Mouse (Mus musculus) brain, embryonic 14.5 days (tissue): ENCODE measurements around the gene Gm44965. TPM values are rescaled to one million over a fixed set of nuclear protein-coding genes. Genes with fewer than 3 reads are reported as not detected.

ENCODE experiments used
- DNase-seq: peaks from one replicate; pipeline ENCODE4 v3.0.0-alpha.2; 2011; ENCODE audit warnings: low read depth
- CTCF ChIP-seq: fragments of 200-500 bp; IDR thresholded peaks from 2 replicates; pipeline ENCODE4 v1.5.1; 2012; ENCODE audit warnings: inconsistent platforms, mild to moderate bottlenecking, moderate library complexity, borderline replicate concordance; ENCODE audit not compliant: insufficient read depth, insufficient read length; ENCODE audit errors: extremely low read depth
- POLR2A ChIP-seq: fragments of 200-500 bp; IDR thresholded peaks from 2 replicates; pipeline ENCODE4 v1.6.1; 2012; ENCODE audit warnings: mild to moderate bottlenecking, inconsistent platforms, borderline replicate concordance; ENCODE audit not compliant: poor library complexity, insufficient read depth, insufficient read length, severe bottlenecking; ENCODE audit errors: extremely low read depth
- polyA plus RNA-seq: library from polyadenylated mRNA; depleted of rRNA; stranded (reverse); fragments of >200 nt; gene quantifications from 2 replicates; pipeline ENCODE4 v1.2.3, GENCODE M21; 2012

Gm44965 gene
- polyA plus RNA-seq, 1 experiment = not detected

DNA sequence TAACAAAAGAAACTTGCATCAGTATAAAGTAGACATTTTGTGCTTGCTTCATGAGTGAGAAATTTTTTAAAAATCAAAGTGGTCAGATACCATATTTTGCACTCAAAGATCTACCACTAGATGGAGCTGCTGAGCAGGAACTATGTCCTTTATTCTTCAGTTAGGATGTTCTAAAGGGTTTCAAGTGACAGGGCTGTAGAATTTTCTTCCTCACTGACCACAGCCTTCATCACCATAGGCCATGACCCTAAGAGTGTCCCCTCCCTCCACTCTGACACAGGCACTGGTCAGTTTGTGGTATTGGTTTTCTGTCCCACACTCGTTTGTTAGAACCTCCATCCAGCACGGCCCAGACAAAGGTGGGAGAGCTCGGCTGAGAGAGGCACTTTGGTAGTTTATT lies 11.7 kb upstream of the Gm44965 start:
- peak; percentile 19; the same call in 1 of the 2 replicates for TF ChIP-seq CTCF
- no peak for TF ChIP-seq POLR2A
- DNase-seq = peak; percentile 77

DNA sequence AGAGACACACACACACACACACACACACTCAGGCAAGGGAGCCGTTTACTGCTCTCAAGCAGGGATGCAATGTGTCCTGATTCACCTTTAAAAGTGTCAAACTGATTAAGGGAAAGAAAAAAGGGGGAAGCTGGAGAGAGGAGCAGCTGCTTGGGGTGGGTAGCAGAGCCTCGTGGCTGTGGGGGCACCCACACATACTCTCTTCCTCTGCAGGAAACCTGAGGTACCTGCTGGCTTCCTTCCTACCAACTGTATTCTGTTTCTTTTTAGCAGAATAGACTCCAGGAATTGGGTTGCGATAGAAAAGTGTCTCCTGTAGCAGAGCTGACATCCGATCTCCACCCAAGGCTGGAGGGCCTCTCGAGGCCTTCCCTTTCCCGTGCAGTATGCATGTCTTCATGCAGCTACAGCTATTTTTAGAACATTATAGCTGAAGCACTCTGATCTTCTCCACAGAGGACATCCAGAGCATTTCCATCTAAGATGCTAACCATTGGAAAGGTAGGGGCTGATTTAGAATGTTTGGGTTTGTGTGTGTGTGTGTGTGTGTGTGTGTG lies 4.5 kb upstream of the Gm44965 start, which contains the start of gene Gm45021:
Gene Gm45021 (plus strand): TSS at position 417 of the 557 bp plus-strand sequence.
- no peak for DNase-seq
- TF ChIP-seq POLR2A = no peak

DNA sequence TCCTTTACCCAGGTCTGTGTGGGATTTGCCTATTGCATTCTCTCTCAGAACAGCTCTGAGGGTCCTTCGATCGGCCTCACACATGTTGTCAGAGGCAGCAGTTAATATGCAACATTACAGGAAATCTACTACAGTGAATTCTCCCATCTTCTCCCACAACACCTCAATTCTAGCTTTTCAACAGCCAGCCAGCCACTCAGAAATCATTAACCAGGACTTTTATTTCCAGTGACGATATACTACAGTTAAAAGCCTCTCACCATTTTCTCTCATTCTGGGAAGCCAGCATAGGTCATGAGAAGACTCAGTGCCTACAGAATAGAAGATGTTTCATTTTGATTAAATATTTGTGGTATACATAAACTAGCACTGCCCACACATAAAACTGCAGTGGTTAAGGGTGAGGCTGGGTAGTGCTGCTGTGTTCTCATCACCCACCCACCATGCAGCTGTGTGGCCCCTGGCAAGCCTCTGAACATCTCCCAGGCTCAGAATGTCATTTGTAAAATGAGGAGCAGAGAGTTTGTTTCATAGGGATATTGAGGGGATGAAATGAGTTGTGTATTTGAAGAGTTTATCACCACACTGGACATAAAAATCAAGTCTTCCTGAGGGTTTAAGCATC lies 2.4 kb upstream of the Gm44965 start:
- TF ChIP-seq POLR2A (no peak), CTCF (no peak)
- no peak for DNase-seq

DNA sequence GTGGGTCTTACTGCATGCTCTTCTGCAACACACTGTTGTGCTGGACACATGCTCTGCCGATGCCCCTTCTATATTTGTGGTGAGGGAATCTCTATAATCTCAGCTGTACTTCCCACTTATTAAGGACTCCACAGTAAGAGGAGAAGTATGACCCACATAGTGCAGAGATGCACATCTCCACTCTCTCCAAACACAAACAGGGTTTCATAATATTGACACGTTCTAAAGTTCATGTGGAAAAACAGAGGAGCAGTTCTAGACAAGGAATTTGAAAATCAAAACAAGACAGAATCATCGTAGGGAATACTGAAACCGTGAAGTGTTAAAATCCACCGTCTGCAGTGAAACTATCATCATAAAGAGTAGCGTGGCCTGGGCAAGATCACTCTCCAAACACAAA lies 1.9 kb upstream of the Gm44965 start:
- DNase-seq = no peak
- TF ChIP-seq CTCF = no peak
- no peak for TF ChIP-seq POLR2A

DNA sequence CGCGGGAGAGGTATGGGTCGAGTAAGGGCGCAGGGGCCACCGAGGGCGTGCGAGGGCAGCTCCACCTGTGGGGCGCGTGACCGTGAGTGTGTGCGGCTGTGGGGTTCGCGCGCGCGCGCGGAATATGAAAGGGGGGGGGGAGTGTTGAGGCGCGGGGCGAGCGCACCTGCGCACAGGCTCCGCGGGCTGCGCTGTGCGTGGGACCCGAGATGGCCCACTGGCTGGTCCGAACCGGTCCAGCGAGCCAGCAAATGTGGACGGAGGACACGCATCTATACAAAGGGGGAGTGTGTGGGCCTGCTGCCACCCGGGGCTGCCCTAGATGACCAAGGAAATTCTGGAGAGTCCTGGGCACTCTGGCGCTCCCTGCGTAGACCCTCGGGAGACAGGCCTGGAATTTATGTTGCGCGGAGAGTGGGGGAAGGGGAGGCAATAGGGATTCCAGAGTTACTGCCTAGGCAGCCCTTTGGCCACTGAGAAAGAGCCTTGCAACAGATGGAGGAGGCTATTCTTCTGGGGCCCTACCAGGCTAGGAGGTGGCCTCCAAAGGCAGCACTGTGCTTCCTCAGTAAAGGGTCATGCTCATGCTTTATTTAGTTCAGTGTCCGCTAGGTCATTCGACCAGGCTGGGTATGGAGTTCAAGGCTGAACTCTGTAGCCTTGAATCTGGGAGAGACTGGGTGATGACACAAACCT lies 450 bp downstream of the Gm44965 start:
- TF ChIP-seq POLR2A (no peak; the same call in 1 of the 2 replicates), CTCF (no peak)
- DNase-seq = peak; percentile 77

DNA sequence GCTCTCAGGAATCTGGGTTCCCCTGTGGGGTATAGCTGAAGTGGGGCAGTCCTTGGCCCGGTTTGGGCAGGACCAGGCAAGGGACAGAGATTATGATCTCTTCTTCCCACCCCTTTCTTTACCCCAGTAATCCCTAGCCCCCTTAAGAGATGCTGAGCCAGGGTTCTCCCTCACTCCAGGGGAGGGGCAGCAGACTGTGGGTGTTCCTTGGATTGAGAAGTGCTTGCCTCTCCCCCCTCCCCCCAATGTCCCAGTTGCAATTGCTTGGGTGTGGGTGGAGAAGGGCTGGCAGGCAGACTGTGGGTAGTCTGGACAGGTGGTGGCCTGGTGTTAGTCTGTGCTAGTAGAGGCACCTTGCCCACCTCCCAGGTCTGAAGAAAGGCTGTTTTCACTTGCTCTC lies 1.5 kb downstream of the Gm44965 start:
- TF ChIP-seq CTCF (no peak), POLR2A (no peak)
- DNase-seq = no peak

DNA sequence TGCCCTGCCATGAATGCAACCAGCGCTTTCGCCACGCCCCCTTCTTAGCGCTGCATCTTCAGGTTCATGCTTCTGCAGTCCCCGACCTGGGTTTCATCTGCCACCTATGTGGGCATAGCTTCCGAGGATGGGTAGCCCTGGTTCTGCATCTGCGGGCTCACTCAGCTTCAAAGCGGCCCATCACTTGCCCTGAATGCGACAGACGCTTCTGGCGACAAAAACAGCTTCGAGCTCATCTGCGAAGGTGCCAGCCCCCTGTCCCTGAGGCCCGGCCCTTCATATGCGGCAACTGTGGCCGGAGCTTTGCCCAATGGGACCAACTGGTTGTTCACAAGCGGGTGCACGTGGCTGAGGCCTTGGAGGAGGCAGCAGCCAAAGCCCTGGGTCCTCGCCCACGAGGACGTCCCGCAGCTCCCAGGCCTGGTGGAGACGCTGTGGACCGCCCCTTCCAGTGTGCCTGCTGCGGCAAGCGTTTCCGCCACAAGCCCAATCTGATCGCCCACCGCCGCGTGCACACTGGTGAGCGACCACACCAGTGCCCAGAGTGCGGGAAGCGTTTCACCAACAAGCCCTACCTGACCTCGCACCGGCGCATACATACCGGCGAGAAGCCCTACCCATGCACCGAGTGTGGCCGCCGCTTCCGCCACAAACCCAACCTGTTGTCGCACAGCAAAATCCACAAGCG lies 2.9 kb downstream of the Gm44965 start:
- DNase-seq = no peak
- TF ChIP-seq CTCF (no peak), POLR2A (no peak)

DNA sequence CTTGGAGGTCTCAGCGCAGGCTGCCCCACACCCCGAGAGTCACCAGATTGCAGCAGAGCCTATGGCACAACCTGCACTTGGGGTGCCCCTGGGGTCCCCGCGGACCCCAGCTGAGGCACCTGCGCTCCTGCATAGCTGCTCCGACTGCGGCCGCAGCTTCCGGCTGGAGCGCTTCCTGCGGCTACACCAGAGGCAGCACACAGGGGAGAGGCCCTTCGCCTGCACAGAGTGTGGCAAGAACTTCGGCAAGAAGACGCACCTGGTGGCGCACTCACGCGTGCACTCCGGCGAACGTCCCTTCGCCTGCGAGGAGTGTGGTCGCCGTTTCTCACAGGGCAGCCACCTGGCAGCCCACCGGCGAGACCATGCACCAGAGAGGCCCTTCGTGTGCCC lies 3.5 kb downstream of the Gm44965 start:
- no peak for TF ChIP-seq CTCF
- TF ChIP-seq POLR2A = no peak
- no peak for DNase-seq

DNA sequence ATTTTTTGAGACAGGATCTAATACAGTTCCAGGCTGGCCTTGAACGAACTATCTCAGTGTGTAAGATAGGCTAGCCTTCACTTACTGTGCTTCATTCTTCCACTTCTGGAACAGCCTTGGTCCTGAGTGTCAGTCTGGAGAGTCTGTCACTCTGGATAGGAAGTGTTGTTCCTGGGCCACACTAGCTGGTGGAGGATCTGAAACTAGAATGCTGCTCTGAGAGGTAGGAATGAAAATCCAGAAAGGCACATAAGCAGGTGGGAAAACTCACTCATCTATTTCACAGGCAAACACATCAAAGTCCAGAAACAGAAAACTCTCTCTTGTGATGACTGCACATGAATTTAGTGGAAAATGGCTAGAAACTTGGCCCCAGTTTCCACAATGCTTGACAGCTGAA lies 6.9 kb downstream of the Gm44965 start:
- DNase-seq = no peak
- TF ChIP-seq POLR2A (no peak), CTCF (no peak)

DNA sequence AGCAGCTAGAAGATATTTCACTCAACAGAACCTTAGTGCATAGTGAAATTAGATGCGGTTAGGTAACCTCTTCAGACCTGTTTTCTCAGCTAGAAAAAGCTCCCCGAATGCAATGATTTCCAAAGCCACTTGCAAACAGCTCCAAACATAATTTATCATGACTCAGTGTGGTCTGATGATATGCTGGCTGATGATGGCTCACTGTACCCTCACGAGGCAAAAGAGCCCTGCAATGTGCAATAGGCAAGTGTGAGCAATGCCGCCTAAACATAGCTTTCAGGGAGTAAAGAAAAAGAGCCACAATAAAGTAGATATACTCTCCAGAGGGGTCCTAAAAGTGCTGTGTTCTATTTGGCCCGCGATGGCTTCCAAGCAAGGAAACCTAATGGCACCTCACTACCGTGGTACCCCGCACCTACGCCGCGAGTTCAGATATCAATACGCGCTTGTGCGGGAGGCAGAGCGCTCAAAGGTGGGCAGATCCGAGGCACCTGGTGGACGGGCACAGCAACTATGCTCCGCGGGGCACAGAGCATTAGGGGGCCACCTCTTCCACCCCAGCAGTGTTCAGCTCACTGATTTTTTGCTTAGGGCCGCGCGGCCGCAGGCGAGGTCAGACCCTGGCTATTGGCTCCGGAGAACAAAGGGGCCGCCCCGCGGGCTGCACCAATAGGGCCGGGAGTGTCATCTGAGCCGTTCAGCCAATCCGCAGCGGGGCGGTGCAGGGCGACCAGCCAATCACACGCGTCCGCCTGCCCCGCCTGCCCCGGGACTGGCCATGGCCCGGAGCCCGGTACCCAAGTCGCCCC lies 7.7 kb downstream of the Gm44965 start, which contains the start of gene Zfp775:
Gene Zfp775 (plus strand): TSS at position 793 of the 809 bp plus-strand sequence.
- TF ChIP-seq POLR2A = peak; percentile 71; the same call in 1 of the 2 replicates
- TF ChIP-seq CTCF = no peak
- peak; percentile 98 for DNase-seq
